In the genomic region with DNA sequence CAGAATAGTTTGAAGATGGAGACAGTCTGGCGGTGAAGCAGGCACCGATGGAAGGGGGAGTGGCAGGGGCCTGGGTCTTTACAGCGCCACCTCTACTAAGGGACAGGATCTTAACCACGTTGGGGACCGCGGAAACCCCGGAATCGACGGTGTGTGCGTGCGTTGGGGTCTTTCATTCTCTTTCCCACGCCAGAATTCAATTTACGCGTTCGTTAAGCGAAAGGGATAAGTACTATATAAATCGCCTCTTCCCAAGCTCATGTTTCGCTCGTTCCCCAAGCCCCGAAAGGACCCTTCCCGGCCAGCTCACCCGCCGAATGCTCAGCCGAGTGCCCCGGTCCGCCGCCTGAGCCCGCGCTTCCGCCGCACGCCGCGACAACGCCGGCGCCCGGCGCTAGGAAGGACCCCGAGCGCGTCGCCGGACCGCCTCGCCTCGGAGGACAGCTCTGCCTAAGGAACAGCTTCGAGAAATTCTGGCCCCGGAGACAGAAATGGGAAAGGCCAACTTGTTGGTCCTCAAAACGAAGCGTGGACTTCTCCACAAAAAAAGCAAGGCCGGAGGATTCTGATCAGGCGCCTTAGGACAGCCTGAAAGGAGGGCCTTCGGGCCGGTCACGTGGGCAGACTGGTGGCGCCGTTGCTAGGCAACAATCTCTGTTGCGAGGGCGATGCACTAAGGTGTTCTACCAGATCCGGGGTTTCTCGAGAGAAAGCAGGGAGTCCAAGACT, we compare ENCODE assay signal across 8 mouse cellular contexts. TPM values are rescaled to one million over a fixed set of nuclear protein-coding genes. Genes with fewer than 3 reads are reported as not detected.
DNase-seq lines count a peak whose midpoint lies in the region; ATAC-seq lines count a peak whose summit lies in the region.

A gene (minus strand): TSS at position 401 of the 729 bp plus-strand sequence.
A gene (plus strand): TSS at position 620 of the 729 bp plus-strand sequence.

- no peaks in the 10 kb centered on the region for H3K27me3 ChIP-seq in hindbrain, embryonic 11.5 days (ENCODE audit: control insufficient read depth, insufficient read depth, low read length)

- under 1% methylated on average over 62 of the region's 62 CpGs for WGBS in hindbrain, embryonic 11.5 days

- DNase-seq in MN1 (ENCODE audit: low spot score): peak; percentile 92
- DNase-seq in cerebellum, adult 9-10 months: peak; percentile 95
- DNase-seq in frontal cortex, adult 2 months (ENCODE audit: extremely low spot score in 1 of 2, low spot score in 1 of 2): peak; percentile 89 to 97
- peak; percentile 94 for DNase-seq in hindbrain, embryonic 11.5 days (ENCODE audit: low spot score)
- DNase-seq in layer of hippocampus, postnatal 10 days (ENCODE audit: low spot score in 2 of 2): peak; percentile 96
- peak; percentile 95 for DNase-seq in lung, postnatal 10 days
- peak; percentile 91 for DNase-seq in ovary, postnatal 36 days (ENCODE audit: low spot score)
- peak; percentile 92 for DNase-seq in thymus, postnatal 25 days

- peak within 1 kb of the TSS; percentile 79 for H3K9ac ChIP-seq in hindbrain, embryonic 11.5 days (ENCODE audit: low read depth, low read length)

- peak within 1 kb of the TSS; percentile 69 for H3K4me2 ChIP-seq in hindbrain, embryonic 11.5 days (replicated peaks; ENCODE audit: low read depth, low read length)

- no peaks in the 10 kb centered on the region for H3K9me3 ChIP-seq in hindbrain, embryonic 11.5 days (ENCODE audit: control insufficient read depth, low read length)

- H3K4me1 ChIP-seq in hindbrain, embryonic 11.5 days (replicated peaks; ENCODE audit: control insufficient read depth, insufficient read depth, low read length): 0 out of 2 replicates have a peak, but pooled peaks cover 2% of the 10 kb centered on the region

- 0 out of 2 replicates have a peak, but pooled peaks cover 2% of the 10 kb centered on the region for H3K36me3 ChIP-seq in hindbrain, embryonic 11.5 days (ENCODE audit: control insufficient read depth, insufficient read depth, low read length)

- H3K27ac ChIP-seq in hindbrain, embryonic 11.5 days (ENCODE audit: low read depth, low read length): peak within 1 kb of the TSS; percentile 73

- peak within 1 kb of the TSS; percentile 75 for H3K4me3 ChIP-seq in hindbrain, embryonic 11.5 days (ENCODE audit: low read depth, low read length)

- peak; percentile 90 for ATAC-seq in hindbrain, embryonic 11.5 days (ENCODE audit: low FRiP score)

RNA-seq across cellular contexts. Expression of the first gene that starts in this region (rescaled TPM):
- polyA plus RNA-seq in frontal cortex, adult 2 months (2012; rRNA removed): 82.0 and 85.4 TPM in 2 replicates
- 205 and 222 TPM in 2 replicates for polyA plus RNA-seq in hindbrain, embryonic 11.5 days (2014; fragmentation: Nextera tagmentation; extraction: Ambion mirVana)
- total RNA-seq in layer of hippocampus, postnatal 10 days (2021): 100 to 1,000 TPM; 105 to 117 TPM

RNA-seq across cellular contexts. Expression of the second gene that starts in this region (rescaled TPM):
- polyA plus RNA-seq in frontal cortex, adult 2 months (2012; rRNA removed): 2.1 and 2.3 TPM in 2 replicates
- 1.2 and 2.0 TPM in 2 replicates for polyA plus RNA-seq in hindbrain, embryonic 11.5 days (2014; fragmentation: Nextera tagmentation; extraction: Ambion mirVana)
- 1 to 10 TPM; 1.1 to 1.4 TPM for total RNA-seq in layer of hippocampus, postnatal 10 days (2021)

Comparison
In these comparisons a context has a peak if more than half of its experiments do, and no peak if none do; other contexts are left out.
1. Peak in every context shown above with its lines: DNase-seq, ATAC-seq, H3K4me3 ChIP-seq and H3K27ac ChIP-seq.